Mouse (Mus musculus) embryonic stem cell, embryonic (primary cell): ENCODE results near the gene Fgfr2.

Experiments used
- CTCF ChIA-PET, 4 experiments: fragments of 300-600 bp in 2 of 4; fragments of 350-600 bp in 2 of 4; sonication (Branson Sonifier 250); formaldehyde crosslinking; loops; one replicate each; lab custom pipeline; 2022; ENCODE audit warnings: inconsistent platforms in 2 of 4; lab: Charles Lee
- POLR2A ChIA-PET, 4 experiments: fragments of 300-600 bp in 2 of 4; fragments of 350-600 bp in 2 of 4; sonication (Branson Sonifier 250); formaldehyde crosslinking; loops; one replicate each; lab custom pipeline; 2022; ENCODE audit warnings: antibody characterized with exemption in 4 of 4, inconsistent platforms in 1 of 4; lab: Charles Lee

Fgfr2 gene

DNA sequence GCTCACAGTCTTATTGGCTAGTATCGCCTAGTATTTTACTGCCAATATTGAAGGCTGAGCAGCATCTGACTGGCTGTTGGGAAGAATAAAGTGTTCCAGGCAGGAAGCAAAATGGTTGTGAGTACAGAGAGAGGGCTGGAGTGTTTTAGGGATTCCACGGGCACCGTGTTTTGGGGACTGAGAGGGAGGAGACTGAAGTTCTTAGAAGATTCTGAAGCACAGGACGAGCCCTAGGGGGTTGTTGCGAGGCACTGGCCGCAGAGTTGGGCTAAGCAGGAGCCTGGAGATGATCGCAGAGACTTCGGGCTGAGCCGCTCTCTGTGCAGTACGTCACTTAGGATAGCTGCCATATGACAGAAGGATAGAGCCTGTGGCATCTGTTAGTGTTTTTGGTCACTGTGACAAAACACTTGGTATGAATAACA is 2169.0 kb downstream of the Fgfr2 start:
- POLR2A ChIA-PET: interaction anchor here in 2 of 4 experiments (0.8 to 1.5 kb wide), 3 partner anchors 8 to 17 kb away, joined by 3 to 5 read pairs (median 3); no protein-coding TSS in a partner anchor
- CTCF ChIA-PET: no interaction called here

DNA sequence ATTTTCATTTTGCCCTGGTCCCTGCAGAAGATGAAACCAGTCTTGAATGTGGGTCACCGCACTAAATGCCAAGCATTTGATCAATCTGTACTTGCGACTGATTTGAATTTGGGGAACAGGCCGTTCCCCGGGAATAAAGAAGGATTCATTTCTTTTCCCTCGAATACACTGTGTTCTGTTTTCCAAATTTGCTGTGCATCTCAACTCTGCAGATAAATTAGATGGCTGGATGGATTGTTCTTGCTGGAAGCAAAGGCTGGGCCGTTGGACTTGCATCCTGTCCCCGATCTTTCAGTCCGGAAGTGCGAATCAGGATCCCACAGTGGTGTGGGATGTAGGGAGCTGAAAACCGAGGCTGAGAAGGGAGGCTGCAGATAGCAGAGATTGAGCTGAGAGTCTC is 2169.8 kb downstream of the Fgfr2 start:
- ChIA-PET POLR2A (interaction anchor here in 2 of 4 experiments (0.6 to 3.2 kb wide), 4 partner anchors 9 to 94 kb away, joined by 3 to 22 read pairs (median 5); no protein-coding TSS in a partner anchor), CTCF (no interaction called here)

DNA sequence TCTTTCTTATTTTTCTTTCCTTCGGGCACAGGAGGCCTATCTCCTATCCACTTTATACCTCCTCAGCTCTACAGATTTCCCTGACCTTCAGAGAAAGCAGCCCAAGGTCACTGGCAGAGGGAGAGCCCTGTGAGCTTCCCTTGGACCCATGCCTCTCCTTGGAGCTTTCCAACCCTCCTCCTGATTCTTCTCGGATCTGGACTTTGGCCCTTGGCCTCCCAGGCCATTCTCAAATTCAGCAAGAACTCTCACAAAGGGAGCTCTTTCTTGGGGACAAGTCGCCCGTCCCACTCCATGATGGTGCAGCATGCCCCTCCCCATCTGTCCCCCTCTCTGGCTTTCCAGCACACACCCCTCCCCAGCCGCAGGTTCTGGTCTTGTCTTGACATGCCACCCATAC is 2172.1 kb downstream of the Fgfr2 start:
- ChIA-PET POLR2A (interaction anchor here (0.8 to 3.2 kb wide), 12 partner anchors 9 to 745 kb away, joined by 3 to 22 read pairs (median 3); no protein-coding TSS in a partner anchor), CTCF (interaction anchor here in 1 of 4 experiments (1.5 kb wide), 1 partner anchor 43 kb away, joined by 4 read pairs; no protein-coding TSS in a partner anchor)

DNA sequence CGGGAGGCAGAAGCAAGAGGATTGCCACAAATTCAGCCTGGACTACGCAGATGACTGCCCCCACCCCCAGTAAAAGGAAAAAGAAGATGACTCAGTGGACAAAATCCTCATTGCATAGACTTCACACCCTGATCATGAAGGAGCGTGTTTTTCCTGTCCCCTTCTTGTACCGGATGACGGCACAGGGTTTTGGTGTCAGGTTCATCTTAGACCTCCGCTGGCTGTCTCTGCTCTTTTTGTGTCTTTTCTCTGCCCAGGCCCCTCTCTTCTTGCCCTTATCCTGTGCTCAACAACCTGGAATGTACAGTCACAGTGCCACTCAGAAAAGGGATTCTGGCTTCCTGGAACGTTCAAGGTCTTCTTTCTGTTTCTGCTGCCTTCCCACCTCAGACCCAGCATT is 2172.7 kb downstream of the Fgfr2 start:
- ChIA-PET POLR2A (interaction anchor here in 3 of 4 experiments (0.8 to 3.2 kb wide), 7 partner anchors 10 to 217 kb away, joined by 3 to 22 read pairs (median 3); no protein-coding TSS in a partner anchor), CTCF (interaction anchor here in 1 of 4 experiments (1.5 kb wide), 1 partner anchor 43 kb away, joined by 4 read pairs; no protein-coding TSS in a partner anchor)

DNA sequence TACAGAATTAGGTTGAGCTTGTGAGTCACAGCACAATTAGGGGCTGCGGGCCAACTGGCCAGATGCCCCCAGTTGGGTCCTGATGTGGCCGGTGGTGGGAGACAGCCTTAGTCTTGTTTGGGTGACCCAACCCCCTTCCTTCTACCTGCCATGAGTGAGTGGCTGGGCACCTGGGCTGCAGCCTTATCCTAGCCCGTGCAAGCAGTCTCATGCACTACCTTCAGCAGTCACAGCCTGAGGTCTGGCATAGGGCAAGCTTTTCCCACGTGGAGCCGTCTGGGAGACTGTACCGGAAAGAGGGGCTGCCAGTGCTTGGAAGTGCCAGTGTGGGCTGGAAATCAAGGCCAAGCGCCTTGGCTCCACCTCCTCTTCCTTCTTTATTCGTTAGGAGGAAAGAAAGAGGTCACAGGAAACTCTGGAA is 2173.8 kb downstream of the Fgfr2 start:
- CTCF ChIA-PET: interaction anchor here in 1 of 4 experiments (0.7 to 1.0 kb wide), 2 partner anchors 17 to 187 kb away, joined by 3 to 4 read pairs; no protein-coding TSS in a partner anchor

DNA sequence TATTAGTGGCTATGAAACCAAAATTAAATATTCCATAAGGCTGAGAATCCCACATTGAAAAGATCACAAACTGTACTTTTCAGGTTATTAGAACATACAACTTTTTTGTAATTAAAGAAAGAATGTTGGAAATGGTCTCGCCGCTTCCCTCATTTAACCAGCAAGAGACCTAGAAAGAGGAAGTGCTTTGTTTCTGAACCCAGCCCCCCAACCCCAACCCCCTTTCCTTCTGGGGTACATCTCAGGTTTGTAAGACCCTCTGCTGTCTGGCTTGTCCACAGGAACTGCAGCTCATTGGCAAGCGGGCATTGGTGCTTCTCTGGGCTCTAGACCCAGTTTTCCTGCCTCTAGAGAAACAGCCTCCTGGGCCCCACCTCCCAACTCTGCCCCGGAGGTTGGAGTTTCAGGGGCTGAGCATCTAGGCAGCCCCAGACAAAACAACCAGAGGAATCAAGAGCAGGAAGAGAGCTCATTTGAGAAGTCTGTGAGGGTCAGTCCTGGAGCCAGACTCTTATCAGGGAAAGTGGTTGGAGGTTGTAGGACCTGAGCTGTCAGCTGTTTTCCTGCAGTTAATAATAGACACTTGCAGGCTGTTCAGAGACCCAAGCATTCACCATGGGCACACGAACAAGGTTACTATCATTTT is 2174.5 kb downstream of the Fgfr2 start:
- ChIA-PET POLR2A (interaction anchor here in 2 of 4 experiments (0.7 to 1.7 kb wide), 7 partner anchors 8 to 402 kb away, joined by 3 to 10 read pairs (median 3); no protein-coding TSS in a partner anchor), CTCF (interaction anchor here in 1 of 4 experiments (0.7 to 1.0 kb wide), 3 partner anchors 16 to 187 kb away, joined by 3 to 4 read pairs (median 4); no protein-coding TSS in a partner anchor)

More for the DNA sequence above, 2173.8 kb downstream of the Fgfr2 start:
- POLR2A ChIA-PET: interaction anchor here in 2 of 4 experiments (0.7 to 1.7 kb wide), 5 partner anchors 8 to 303 kb away, joined by 3 to 10 read pairs (median 5); no protein-coding TSS in a partner anchor

DNA sequence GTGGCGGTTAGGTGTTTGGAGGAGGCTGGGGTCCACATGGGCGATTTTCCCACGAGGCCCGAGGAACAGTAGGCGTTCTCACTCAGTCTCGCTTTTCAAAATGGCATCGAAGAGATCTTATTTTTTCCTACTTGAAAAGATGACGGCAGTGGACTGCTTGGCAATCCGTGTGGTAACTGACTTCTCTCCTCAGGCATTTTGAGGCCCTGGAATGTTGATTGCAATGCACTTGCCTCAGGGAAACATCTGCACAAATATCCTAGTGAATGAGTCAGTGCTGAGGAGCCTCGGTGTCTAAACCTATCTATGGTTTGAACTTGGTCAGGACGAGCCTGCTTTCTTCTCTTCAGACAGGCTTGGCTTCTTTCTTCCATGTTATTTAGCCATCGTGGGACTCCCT is 2176.8 kb downstream of the Fgfr2 start:
- CTCF ChIA-PET: interaction anchor here in 1 of 4 experiments (1.8 kb wide), 1 partner anchor 184 kb away, joined by 6 read pairs; no protein-coding TSS in a partner anchor
- POLR2A ChIA-PET: interaction anchor here in 3 of 4 experiments (0.6 to 2.8 kb wide), 7 partner anchors 8 to 414 kb away, joined by 3 to 12 read pairs (median 3); partner anchors contain the start of gene Htra1 (in 1 of the 3)

DNA sequence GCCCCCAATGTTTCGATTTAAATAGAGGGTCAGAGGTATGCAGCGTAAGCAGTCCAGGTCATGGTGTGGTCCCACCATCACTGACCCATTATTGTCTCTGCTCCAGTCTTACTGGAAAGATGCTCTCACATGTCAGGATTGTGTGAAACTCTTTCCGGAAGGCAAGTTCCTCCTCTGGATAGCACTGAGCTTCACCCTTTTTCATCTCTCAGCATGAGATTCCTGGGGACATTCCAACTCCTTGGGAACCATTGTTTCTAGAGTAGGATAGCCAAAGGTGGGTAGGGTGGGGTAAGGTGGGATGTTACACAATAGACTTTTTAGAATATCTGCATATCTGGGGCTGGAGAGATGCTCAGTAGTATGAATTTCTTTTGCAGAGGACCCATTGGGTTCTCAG is 2177.4 kb downstream of the Fgfr2 start:
- CTCF ChIA-PET: interaction anchor here in 1 of 4 experiments (0.6 to 1.2 kb wide), 2 partner anchors 9 to 183 kb away, joined by 3 to 5 read pairs; no protein-coding TSS in a partner anchor

DNA sequence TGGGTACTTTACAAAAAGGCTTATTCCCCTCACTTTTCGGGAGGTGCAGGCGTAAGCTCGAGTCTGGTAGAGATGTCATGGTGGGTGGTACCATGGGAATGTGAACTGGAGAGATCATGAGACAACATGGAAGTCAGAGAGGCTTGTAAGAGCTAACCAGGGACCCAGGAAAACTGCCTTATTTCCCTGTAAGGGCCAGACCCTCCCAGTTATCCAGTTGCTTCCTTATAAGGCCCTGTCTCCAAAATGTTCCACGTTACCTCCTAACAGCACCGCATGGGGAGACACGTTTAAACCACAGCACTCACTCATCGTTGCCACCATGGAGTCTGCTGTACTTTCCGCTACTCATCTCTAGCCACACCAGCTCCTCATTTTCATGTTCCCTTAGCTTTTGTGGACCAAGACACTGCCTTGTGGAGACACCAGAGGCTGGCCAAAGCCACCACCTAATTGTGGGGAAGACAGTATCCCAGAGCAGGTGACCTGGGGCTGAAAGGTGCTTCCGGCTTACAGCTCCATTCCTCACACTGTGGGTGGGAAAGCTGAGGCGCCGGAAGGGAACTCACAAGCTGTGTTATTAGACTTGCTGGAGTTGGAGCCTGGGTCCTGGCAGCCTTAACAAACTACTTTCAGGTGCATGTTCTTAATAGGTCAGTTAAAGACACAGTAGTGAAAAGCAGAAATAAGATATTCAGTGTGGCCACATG is 2178.2 kb downstream of the Fgfr2 start:
- CTCF ChIA-PET: interaction anchor here in 2 of 4 experiments (0.6 to 1.2 kb wide), 3 partner anchors 8 to 182 kb away, joined by 3 to 5 read pairs (median 3); no protein-coding TSS in a partner anchor
- POLR2A ChIA-PET: interaction anchor here in 3 of 4 experiments (0.5 to 2.8 kb wide), 21 partner anchors 8 to 615 kb away, joined by 3 to 12 read pairs (median 3); partner anchors contain the start of genes Bub3 (in 1 of the 3) and Htra1 (in 1 of the 3)

More for the DNA sequence above, 2177.4 kb downstream of the Fgfr2 start:
- POLR2A ChIA-PET: interaction anchor here in 3 of 4 experiments (0.5 to 2.8 kb wide), 11 partner anchors 9 to 614 kb away, joined by 3 to 12 read pairs (median 4); partner anchors contain the start of genes Bub3 (in 1 of the 3) and Htra1 (in 1 of the 3)

DNA sequence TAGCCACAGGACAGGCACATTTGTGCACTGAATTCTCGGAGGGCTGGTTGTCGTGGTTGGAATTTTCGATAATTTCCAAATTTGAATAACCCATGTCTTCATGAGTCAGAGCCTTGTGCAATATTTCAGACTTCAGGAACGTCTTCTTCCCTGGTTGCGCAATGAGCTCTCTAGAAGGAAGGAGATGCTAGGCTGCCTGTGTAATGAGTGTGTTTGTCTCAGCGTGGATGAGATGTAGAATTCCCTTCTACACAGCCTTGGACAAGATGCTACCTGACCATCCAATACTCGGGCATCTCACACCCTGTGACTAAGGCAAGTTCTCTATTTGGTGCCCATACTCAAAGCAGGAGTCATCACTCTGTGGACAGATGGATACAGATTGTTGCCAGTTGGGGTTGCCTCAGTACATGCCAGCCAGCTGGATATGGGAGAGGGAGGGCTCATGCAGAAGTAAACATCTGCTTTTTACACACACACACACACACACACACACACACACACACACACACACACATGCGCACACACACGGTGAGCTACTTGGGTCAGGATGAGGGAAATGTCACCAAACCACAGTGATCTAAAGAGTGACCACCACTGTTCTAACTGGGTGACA is 2179.8 kb downstream of the Fgfr2 start:
- CTCF ChIA-PET: interaction anchor here in 2 of 4 experiments (0.6 to 0.9 kb wide), 2 partner anchors 109 to 178 kb away, joined by 3 read pairs; no protein-coding TSS in a partner anchor
- POLR2A ChIA-PET: interaction anchor here in 3 of 4 experiments (0.7 to 2.8 kb wide), 8 partner anchors 7 to 617 kb away, joined by 3 to 12 read pairs (median 4); partner anchors contain the start of genes Bub3 (in 1 of the 3) and Htra1 (in 1 of the 3)

DNA sequence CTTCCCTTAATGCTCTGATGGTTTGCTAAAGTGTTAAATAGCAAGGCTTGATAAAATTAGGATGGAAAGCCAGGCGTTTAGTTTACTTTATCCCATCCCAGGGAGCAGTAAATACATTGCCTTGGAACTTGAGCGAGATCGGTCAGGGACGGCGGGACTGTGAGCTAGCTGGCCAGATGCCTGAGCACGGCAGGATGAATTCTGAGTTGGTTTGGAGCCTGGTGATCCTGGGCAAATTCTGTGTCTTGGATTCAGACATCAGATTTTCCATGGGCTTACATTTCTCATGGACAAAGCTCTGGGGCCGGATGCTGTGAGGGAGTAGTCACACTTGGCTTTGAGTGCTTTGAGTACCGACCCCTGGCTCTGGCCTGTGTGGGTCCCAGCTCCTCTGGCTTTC is 2182.4 kb downstream of the Fgfr2 start:
- ChIA-PET POLR2A (interaction anchor here in 3 of 4 experiments (0.5 to 1.4 kb wide), 11 partner anchors 8 to 621 kb away, joined by 3 to 5 read pairs (median 3); no protein-coding TSS in a partner anchor), CTCF (interaction anchor here in 1 of 4 experiments (0.5 to 1.2 kb wide), 2 partner anchors 176 to 179 kb away, joined by 3 to 4 read pairs; no protein-coding TSS in a partner anchor)

DNA sequence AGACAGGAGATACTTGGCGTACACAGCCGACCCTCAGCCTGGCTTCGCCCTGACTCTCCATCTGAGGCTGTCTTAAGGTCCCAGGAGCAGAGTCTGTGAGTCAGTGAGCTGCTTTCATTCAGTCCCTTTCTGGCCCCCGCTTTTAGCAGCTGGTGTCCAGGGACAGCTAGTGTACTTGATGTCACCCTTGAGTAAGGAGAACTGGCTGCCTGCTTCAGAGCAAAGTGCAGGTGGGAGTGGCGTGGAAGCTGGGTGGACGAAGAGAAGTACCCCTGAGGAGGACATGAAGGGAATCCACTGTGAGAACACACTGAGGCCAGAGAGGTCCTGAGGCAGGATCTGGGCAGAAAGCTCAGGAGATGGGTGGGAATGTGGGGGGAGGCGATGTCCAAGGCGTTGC is 2184.3 kb downstream of the Fgfr2 start:
- POLR2A ChIA-PET: interaction anchor here in 2 of 4 experiments (0.6 to 2.9 kb wide), 7 partner anchors 9 to 404 kb away, joined by 3 to 10 read pairs (median 5); no protein-coding TSS in a partner anchor

DNA sequence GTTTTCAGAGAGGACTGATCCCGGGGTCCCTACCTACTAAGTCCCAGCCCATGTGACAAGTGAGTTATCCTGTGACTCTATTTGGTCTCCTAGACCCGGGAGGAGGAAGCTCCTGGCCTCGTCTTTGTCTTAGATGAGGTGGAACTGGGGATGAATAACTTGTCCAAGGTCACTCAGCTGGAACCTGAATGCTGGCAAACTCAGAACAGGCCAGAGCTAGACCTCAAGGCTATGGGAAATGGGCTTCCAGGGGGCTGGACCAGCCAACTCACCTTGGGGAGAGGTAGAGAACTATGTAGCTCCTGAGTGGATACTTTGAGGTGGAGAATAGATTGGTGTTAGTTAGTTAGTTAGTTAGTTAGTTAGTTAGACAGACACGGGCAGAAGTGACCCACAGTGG is 2185.1 kb downstream of the Fgfr2 start:
- ChIA-PET POLR2A (interaction anchor here in 2 of 4 experiments (0.8 to 2.9 kb wide), 10 partner anchors 8 to 143 kb away, joined by 3 to 10 read pairs (median 4); no protein-coding TSS in a partner anchor), CTCF (interaction anchor here in 1 of 4 experiments (0.5 to 1.9 kb wide), 3 partner anchors 22 to 391 kb away, joined by 3 to 7 read pairs (median 4); no protein-coding TSS in a partner anchor)

More for the DNA sequence above, 2184.3 kb downstream of the Fgfr2 start:
- CTCF ChIA-PET: interaction anchor here in 1 of 4 experiments (0.6 to 1.9 kb wide), 2 partner anchors 177 to 515 kb away, joined by 3 to 7 read pairs; no protein-coding TSS in a partner anchor

DNA sequence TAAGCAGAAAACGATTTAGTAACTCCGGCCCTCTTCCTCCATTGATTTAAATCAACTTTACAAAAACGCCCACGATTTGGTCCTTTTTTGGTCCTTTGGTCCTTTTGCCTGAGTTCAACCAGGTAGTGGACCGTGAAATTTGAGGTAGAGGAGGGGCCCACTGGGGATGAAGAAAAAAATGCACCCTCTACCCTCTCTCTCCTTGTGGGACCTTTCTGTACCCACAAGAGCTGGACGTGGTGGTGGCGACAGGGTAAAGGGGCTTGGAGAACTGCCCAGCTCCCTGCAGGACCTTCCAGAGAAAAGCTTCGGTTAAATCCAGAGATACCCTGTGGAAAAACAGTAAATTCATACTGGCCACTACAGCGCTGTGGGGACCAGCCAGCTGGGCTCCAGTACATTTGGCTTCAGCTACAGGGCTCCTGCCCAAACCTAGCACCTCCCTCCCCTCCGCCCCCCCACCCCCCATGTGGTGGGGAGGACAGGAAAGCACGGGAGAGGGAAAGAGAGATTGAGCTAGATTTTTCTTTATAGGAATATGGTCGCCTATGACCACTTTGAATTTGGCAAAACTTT is 2185.8 kb downstream of the Fgfr2 start:
- CTCF ChIA-PET: interaction anchor here in 3 of 4 experiments (0.5 to 1.9 kb wide), 4 partner anchors 8 to 176 kb away, joined by 3 to 7 read pairs (median 4); no protein-coding TSS in a partner anchor
- POLR2A ChIA-PET: interaction anchor here in 2 of 4 experiments (1.0 to 3.3 kb wide), 11 partner anchors 8 to 142 kb away, joined by 3 to 12 read pairs (median 4); no protein-coding TSS in a partner anchor

DNA sequence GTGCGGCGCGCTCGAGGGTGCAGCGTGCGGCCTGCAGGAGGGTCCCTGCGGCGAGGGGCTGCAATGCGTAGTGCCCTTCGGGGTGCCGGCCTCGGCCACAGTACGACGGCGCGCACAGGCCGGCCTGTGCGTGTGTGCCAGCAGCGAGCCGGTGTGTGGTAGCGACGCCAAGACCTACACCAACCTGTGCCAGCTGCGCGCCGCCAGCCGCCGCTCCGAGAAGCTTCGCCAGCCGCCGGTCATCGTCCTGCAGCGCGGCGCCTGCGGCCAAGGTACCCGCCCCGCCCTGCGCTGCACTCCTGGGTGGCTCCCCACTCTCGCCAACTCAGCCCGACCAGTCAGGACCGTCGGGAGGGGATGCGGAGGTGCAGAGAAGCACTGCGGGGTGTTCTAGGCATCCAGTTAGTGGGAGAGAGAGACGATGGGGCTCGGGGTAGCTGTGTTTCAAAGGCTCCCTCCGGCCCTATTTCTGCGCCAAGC is 2186.6 kb downstream of the Fgfr2 start:
- CTCF ChIA-PET: interaction anchor here in 1 of 4 experiments (0.5 kb wide), 1 partner anchor 56 kb away, joined by 3 read pairs; no protein-coding TSS in a partner anchor

More for the DNA sequence above, 2186.6 kb downstream of the Fgfr2 start:
- POLR2A ChIA-PET: interaction anchor here in 2 of 4 experiments (0.7 to 3.3 kb wide), 6 partner anchors 8 to 728 kb away, joined by 3 to 12 read pairs (median 4); no protein-coding TSS in a partner anchor
